Mouse (Mus musculus) spleen, adult 10 weeks (tissue): ENCODE data around the gene Neb. TPM values are rescaled to one million over a fixed set of nuclear protein-coding genes. Genes with fewer than 3 reads are reported as not detected.

Source experiments
- polyA plus RNA-seq: library from polyadenylated mRNA; stranded (reverse); fragments of 350-450 nt; fragmentation: Illumina TruSeq; extraction: RNeasy Lipid Tissue Mini Kit (QIAGEN cat#74804); gene quantifications from one replicate; pipeline ENCODE4 v1.2.3, GENCODE M21; 2015; ENCODE audit warnings: low replicate concordance; ENCODE audit not compliant: insufficient read depth

The Neb gene
- 2.1 TPM for polyA plus RNA-seq

DNA sequence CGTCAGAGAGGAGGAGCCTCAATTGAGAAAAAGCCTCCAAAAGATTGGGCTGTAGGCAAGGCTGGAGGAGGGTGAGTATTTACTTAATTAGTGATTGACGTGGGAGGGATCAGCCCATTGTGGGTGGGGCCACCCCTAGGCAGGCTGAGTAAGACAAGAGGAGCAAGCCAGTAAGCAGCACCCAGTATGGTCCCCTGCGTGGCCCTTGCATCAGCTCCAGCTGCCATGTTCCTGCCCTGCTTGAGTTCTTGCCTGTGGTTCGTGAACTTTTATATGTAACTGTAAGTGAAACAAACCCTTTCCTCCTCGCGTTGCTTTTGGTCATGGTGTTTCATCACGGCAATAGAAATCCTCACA, at the start of gene Neb:
TSS of gene Neb (minus strand) at position 27 of the 357 bp plus-strand sequence.

DNA sequence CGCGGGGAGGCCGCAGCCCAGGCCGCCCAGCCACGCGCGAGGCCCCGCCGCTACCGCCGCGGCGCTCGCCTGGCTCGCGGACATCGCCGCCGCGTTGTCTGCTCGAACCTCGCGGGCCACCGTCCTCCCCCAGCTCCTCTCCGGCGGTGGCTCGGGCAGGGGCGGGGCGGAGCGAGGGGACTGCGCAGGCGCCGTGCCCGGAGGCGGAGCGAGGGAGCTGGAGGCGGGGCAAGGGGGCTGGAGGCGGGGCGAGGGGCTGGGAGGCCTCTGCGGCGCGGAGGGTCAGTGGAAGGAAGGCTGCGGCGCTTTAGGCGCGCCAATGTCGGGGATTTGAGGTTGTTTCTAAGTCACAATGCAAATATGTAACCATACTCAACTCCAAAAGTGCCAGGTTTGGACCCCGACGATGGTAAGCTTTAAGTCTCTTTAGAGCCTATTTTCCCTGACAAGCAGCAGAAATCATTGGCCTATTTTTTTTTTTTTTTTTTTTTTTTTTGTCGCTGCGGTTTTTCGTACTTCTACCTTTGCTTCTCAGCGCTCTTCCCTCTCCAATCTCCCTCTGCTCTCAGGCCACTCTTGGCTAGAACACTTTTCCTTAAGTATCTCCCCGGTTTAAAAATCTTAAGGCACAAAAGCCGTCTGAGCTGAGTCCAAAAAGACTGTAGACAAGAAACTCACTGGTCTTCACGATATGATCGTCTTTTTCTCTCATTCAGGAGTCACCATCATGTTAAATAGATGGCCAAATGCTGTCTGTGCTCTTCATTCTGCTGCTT, 46.7 kb upstream of the Neb start, which contains the start of gene Arl5a:
TSS of gene Arl5a (minus strand) at position 155 of the 776 bp plus-strand sequence.

Other genes with a start within 250 kb of the Neb start
- 83.3 TPM for gene Arl5a, start 46.4 kb upstream of the Neb start, polyA plus RNA-seq